22 mouse cellular contexts compared by ENCODE assay signal in genomic region chr11:60867456-60867855, GRCm38 (mm10). TPM values are rescaled to one million over a fixed set of nuclear protein-coding genes. Genes with fewer than 3 reads are reported as not detected.
DNase-seq lines count a peak whose midpoint lies in the region; ATAC-seq and TF ChIP-seq lines count a peak whose summit lies in the region.
"Had no signal": no experiment of that assay in that cellular context is flagged by ENCODE, and none has a peak within 500 bp of the region (broad histone marks: within the 10 kb centered on the region; RNA-seq: fewer than 3 reads in every experiment).

No protein-coding gene starts in this region.

- H3K27ac ChIP-seq in heart, embryonic 15.5 days = 0 out of 2 replicates have a peak overlapping the region, but pooled peaks have one; percentile 9
- H3K27ac ChIP-seq in embryonic facial prominence, embryonic 10.5 days (replicated peaks) = no peak overlapping the region
- H3K27ac ChIP-seq: embryonic facial prominence, embryonic 15.5 days; hindbrain, embryonic 13.5 days; limb, embryonic 13.5 days; liver, embryonic 14.5 days; macrophage had no signal

- no peaks in the 10 kb centered on the region for H3K27me3 ChIP-seq in heart, embryonic 15.5 days
- H3K27me3 ChIP-seq in E14TG2a.4 (ENCODE audit: insufficient read depth, low read length) = no peaks in the 10 kb centered on the region
- no peaks in the 10 kb centered on the region for H3K27me3 ChIP-seq in embryonic facial prominence, embryonic 10.5 days (replicated peaks; ENCODE audit: low read depth, poor library complexity, severe bottlenecking)
- H3K27me3 ChIP-seq: embryonic facial prominence, embryonic 15.5 days; heart, embryonic 12.5 days; hindbrain, embryonic 13.5 days; limb, embryonic 13.5 days had no signal

- H3K9me3 ChIP-seq in heart, embryonic 15.5 days (replicated peaks) = no peaks in the 10 kb centered on the region
- H3K9me3 ChIP-seq in E14TG2a.4 (ENCODE audit: low read length) = no peaks in the 10 kb centered on the region
- no peaks in the 10 kb centered on the region for H3K9me3 ChIP-seq in embryonic facial prominence, embryonic 10.5 days
- H3K9me3 ChIP-seq: embryonic facial prominence, embryonic 15.5 days; G1E; heart, embryonic 12.5 days; hindbrain, embryonic 13.5 days; limb, embryonic 13.5 days had no signal

- DNase-seq in cerebellum, postnatal 10 days = peak; percentile 68 to 69
- DNase-seq in cerebellum, adult 11 months = no peak
- DNase-seq in heart, postnatal 25 days (ENCODE audit: low spot score) = no peak
- peak; percentile 35 for DNase-seq in lung, postnatal 10 days
- DNase-seq in embryonic facial prominence, embryonic 10.5 days (ENCODE audit: low spot score) = no peak
- DNase-seq in left cerebral cortex, postnatal 4 days = no peak
- DNase-seq: gastrocnemius, postnatal 10 days; heart, adult 11 months; heart, postnatal 14 days; kidney, adult 18-20 months; thymus, postnatal 14 days had no signal

- H3K9ac ChIP-seq in heart, embryonic 15.5 days = no peak overlapping the region
- H3K9ac ChIP-seq: embryonic facial prominence, embryonic 15.5 days; heart, embryonic 12.5 days; hindbrain, embryonic 13.5 days; limb, embryonic 13.5 days; liver, embryonic 14.5 days had no signal

- H3K36me3 ChIP-seq in heart, embryonic 15.5 days = peaks cover 29% of the 10 kb centered on the region
- peaks cover 99% of the 10 kb centered on the region for H3K36me3 ChIP-seq in E14TG2a.4 (ENCODE audit: insufficient read depth, low read length)
- peaks cover 89% of the 10 kb centered on the region for H3K36me3 ChIP-seq in embryonic facial prominence, embryonic 10.5 days (replicated peaks)

- no peak for TF ChIP-seq CTCF in E14TG2a.4 (conservative IDR thresholded peaks at IDR 0.05; ENCODE audit: low read length)

- intact Hi-C loops in heart, postnatal 25 days (cut with DNase I) = no loop called here
- intact Hi-C loops in left cerebral cortex, postnatal 4 days (cut with DNase I) = no loop called here

- H3K4me2 ChIP-seq in heart, embryonic 15.5 days = no peak overlapping the region
- H3K4me2 ChIP-seq: embryonic facial prominence, embryonic 15.5 days; heart, embryonic 12.5 days; hindbrain, embryonic 13.5 days; limb, embryonic 13.5 days had no signal

- peaks cover 79% of the 10 kb centered on the region for H3K4me1 ChIP-seq in heart, embryonic 15.5 days (replicated peaks)
- H3K4me1 ChIP-seq in E14TG2a.4 (replicated peaks; ENCODE audit: low read depth, low read length) = peaks cover 93% of the 10 kb centered on the region
- no peaks in the 10 kb centered on the region; the same call in 1 of the 2 replicates for H3K4me1 ChIP-seq in embryonic facial prominence, embryonic 10.5 days

- WGBS in heart, embryonic 15.5 days = 77% methylated on average over 3 of the region's 3 CpGs
- WGBS in embryonic facial prominence, embryonic 10.5 days = 89% methylated on average over 3 of the region's 3 CpGs

- no peak overlapping the region for H3K4me3 ChIP-seq in heart, embryonic 15.5 days
- H3K4me3 ChIP-seq in E14TG2a.4 (replicated peaks; ENCODE audit: low read length) = 0 out of 2 replicates have a peak overlapping the region, but pooled peaks have one; percentile 3
- H3K4me3 ChIP-seq in embryonic facial prominence, embryonic 10.5 days = no peak overlapping the region
- H3K4me3 ChIP-seq: embryonic facial prominence, embryonic 15.5 days; heart, embryonic 12.5 days; hindbrain, embryonic 13.5 days; limb, embryonic 13.5 days had no signal

- no peak for ATAC-seq in heart, embryonic 15.5 days (replicated peaks; ENCODE audit: insufficient number of reproducible peaks, insufficient read depth, low FRiP score, low read depth)
- ATAC-seq: CD4-positive, CD25-positive, alpha-beta regulatory T cell, adult 4 months; forebrain, embryonic 14.5 days had no signal

RNA-seq across cellular contexts. Expression of gene Tmem11, which starts 11.6 kb away (rescaled TPM):
- 52.1 and 63.2 TPM in 2 replicates for polyA plus RNA-seq in heart, embryonic 15.5 days (2015; fragmentation: Nextera tagmentation; extraction: Ambion mirVana)
- total RNA-seq in heart, postnatal 25 days (2021) = 10 to 100 TPM; 27.6 to 28.0 TPM
- polyA plus RNA-seq in embryonic facial prominence, embryonic 10.5 days (2016; fragmentation: Nextera tagmentation; extraction: Ambion mirVana) = 69.5 and 71.6 TPM in 2 replicates
- 10 to 100 TPM; 26.5 to 26.8 TPM for total RNA-seq in left cerebral cortex, postnatal 4 days (2021)

RNA-seq across cellular contexts. Expression of gene Dhrs7b, which starts 37.0 kb away (rescaled TPM):
- polyA plus RNA-seq in heart, embryonic 15.5 days (2015; fragmentation: Nextera tagmentation; extraction: Ambion mirVana) = 26.8 and 30.4 TPM in 2 replicates
- 10 to 100 TPM; 20.1 to 20.8 TPM for total RNA-seq in heart, postnatal 25 days (2021)
- polyA plus RNA-seq in embryonic facial prominence, embryonic 10.5 days (2016; fragmentation: Nextera tagmentation; extraction: Ambion mirVana) = 30.0 and 30.5 TPM in 2 replicates
- 10 to 100 TPM; 23.5 to 23.6 TPM for total RNA-seq in left cerebral cortex, postnatal 4 days (2021)

RNA-seq across cellular contexts. Expression of gene Natd1, which starts 47.1 kb away (rescaled TPM):
- polyA plus RNA-seq in heart, embryonic 15.5 days (2015; fragmentation: Nextera tagmentation; extraction: Ambion mirVana) = 11.9 and 22.3 TPM in 2 replicates
- 10 to 100 TPM; 14.6 to 14.9 TPM for total RNA-seq in heart, postnatal 25 days (2021)
- polyA plus RNA-seq in embryonic facial prominence, embryonic 10.5 days (2016; fragmentation: Nextera tagmentation; extraction: Ambion mirVana) = 17.6 and 19.9 TPM in 2 replicates
- total RNA-seq in left cerebral cortex, postnatal 4 days (2021) = 10 to 100 TPM; 22.8 to 29.3 TPM

RNA-seq across cellular contexts. Expression of gene Shmt1, which starts 55.9 kb away (rescaled TPM):
- 35.7 and 42.0 TPM in 2 replicates for polyA plus RNA-seq in heart, embryonic 15.5 days (2015; fragmentation: Nextera tagmentation; extraction: Ambion mirVana)
- total RNA-seq in heart, postnatal 25 days (2021) = 10 to 100 TPM in 1 of 2 experiments, 1 to 10 TPM in 1; 5.1 to 12.6 TPM
- polyA plus RNA-seq in embryonic facial prominence, embryonic 10.5 days (2016; fragmentation: Nextera tagmentation; extraction: Ambion mirVana) = 98.3 and 109 TPM in 2 replicates
- 1 to 10 TPM; 4.4 to 5.5 TPM for total RNA-seq in left cerebral cortex, postnatal 4 days (2021)

Comparison
In these comparisons a context has a peak if more than half of its experiments do, and no peak if none do; other contexts are left out.
1. DNase-seq: peak in cerebellum, postnatal 10 days (2 of 2) and lung, postnatal 10 days (single experiment); none in cerebellum, adult 11 months (single experiment), heart, postnatal 25 days (single experiment), embryonic facial prominence, embryonic 10.5 days (single experiment) and left cerebral cortex, postnatal 4 days (single experiment).